Mouse (Mus musculus) midbrain, embryonic 16.5 days (tissue): ENCODE results near the gene Slc25a13. TPM values are rescaled to one million over a fixed set of nuclear protein-coding genes. Genes with fewer than 3 reads are reported as not detected.

Experiments
- ATAC-seq: fragments of 200-750 bp; cut with Nextera tagmentation; 2 replicates; pipeline ENCODE4 v1.8.0; 2017; ENCODE audit warnings: moderate TSS enrichment
- H3K27ac ChIP-seq: fragments of 300-500 bp; sonication (generic); 2 replicates; pipeline ENCODE4 v1.5.1; 2014; ENCODE audit warnings: mild to moderate bottlenecking, low read length, mixed read lengths
- H3K27me3 ChIP-seq: fragments of 300-500 bp; sonication (generic); 2 replicates; pipeline ENCODE4 v1.6.1; 2014; ENCODE audit warnings: low read depth, low read length, mixed read lengths; ENCODE audit not compliant: control insufficient read depth, insufficient read depth
- H3K36me3 ChIP-seq: fragments of 300-500 bp; sonication (generic); 2 replicates; pipeline ENCODE4 v1.6.1; 2014; ENCODE audit warnings: mild to moderate bottlenecking, low read length, moderate library complexity, mixed read lengths; ENCODE audit not compliant: control insufficient read depth, insufficient read depth
- H3K4me1 ChIP-seq: fragments of 300-500 bp; sonication (generic); 2 replicates; pipeline ENCODE4 v1.6.1; 2014; ENCODE audit warnings: mild to moderate bottlenecking, low read length, mixed read lengths; ENCODE audit not compliant: control insufficient read depth, insufficient read depth
- H3K4me2 ChIP-seq: fragments of 300-500 bp; sonication (generic); 2 replicates; pipeline ENCODE4 v1.6.1; 2014; ENCODE audit warnings: mild to moderate bottlenecking, low read length, mixed read lengths
- H3K4me3 ChIP-seq: fragments of 300-500 bp; sonication (generic); 2 replicates; pipeline ENCODE4 v1.5.1; 2014; ENCODE audit warnings: low read depth, mild to moderate bottlenecking, low read length, moderate library complexity, mixed read lengths
- H3K9ac ChIP-seq: fragments of 300-500 bp; sonication (generic); 2 replicates; pipeline ENCODE4 v1.6.1; 2014; ENCODE audit warnings: low read depth, low read length, mixed read lengths
- H3K9me3 ChIP-seq: fragments of 300-500 bp; sonication (generic); replicated peaks from 2 replicates; pipeline ENCODE4 v1.6.1; 2014; ENCODE audit warnings: mild to moderate bottlenecking, low read length, mixed read lengths; ENCODE audit not compliant: control insufficient read depth, poor library complexity, severe bottlenecking
- WGBS: fragments of 180-500 bp; shearing (Covaris S2); extraction: QIAGEN DNeasy Blood & Tissue Kit; methylation state at CpG from one replicate; pipeline ENCODE4 v1.1.7; 2014; 5-methylcytosine and 5-hydroxymethylcytosine counted together
- polyA plus RNA-seq: library from polyadenylated mRNA; unstranded; fragments of >200 nt; fragmentation: Nextera tagmentation; extraction: Ambion mirVana; gene quantifications from 2 replicates; pipeline ENCODE4 v1.2.1, GENCODE M21; 2015

The Slc25a13 gene
- polyA plus RNA-seq, 1 experiment from 2014 or later = 3.8 TPM

DNA sequence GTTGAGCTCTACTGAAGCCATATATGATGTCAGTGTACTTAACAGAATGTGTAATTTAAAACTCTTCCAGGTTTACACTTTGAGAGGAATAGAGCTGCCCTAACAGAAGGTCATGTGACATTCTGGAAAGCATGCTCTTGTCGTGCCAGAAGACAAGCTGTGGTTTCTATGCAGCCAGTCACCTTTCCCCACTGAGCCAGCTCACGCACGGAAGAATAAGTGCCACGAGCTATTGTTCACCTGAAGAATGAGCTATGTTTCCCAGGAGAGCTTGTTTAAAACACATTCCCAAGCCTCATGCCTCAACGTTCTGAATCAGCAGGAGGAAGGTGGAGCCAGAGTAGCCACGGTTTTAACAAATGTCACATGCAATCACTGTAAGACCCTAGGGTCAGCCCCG lies 73.4 kb downstream of the Slc25a13 start:
- Histone ChIP-seq H3K27ac (no peak overlapping the region), H3K4me3 (no peak overlapping the region), H3K9ac (no peak overlapping the region), H3K4me2 (no peak overlapping the region), H3K4me1 (no peaks in the 10 kb centered on the region), H3K36me3 (no peaks in the 10 kb centered on the region), H3K27me3 (no peaks in the 10 kb centered on the region), H3K9me3 (no peaks in the 10 kb centered on the region)
- WGBS = 47% methylated on average over 7 of the region's 7 CpGs
- ATAC-seq = no peak

DNA sequence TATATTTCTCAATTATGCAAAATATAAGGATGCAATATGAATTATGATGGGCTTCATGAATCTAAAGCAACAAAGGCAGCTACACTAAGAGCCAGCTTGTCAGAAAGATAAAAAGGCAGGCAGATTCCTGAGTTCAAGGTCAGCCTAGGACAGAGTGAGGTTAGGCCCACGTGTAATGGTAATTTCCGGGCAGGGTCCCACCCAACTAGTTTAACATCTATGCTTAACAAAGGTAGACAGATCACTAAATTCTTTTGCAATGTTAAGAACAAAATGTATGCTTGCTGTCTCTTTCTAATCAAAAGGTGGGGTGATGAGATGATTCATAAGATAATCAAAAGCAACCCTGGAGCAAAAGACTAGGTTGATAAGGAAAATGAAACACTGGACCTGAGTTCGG lies 76.6 kb downstream of the Slc25a13 start:
- Histone ChIP-seq H3K4me1 (no peaks in the 10 kb centered on the region), H3K27me3 (no peaks in the 10 kb centered on the region), H3K4me2 (no peak overlapping the region), H3K27ac (no peak overlapping the region), H3K9me3 (no peaks in the 10 kb centered on the region), H3K9ac (no peak overlapping the region), H3K4me3 (no peak overlapping the region), H3K36me3 (no peaks in the 10 kb centered on the region)
- WGBS = 96% methylated on average over 3 of the region's 3 CpGs
- ATAC-seq = no peak

DNA sequence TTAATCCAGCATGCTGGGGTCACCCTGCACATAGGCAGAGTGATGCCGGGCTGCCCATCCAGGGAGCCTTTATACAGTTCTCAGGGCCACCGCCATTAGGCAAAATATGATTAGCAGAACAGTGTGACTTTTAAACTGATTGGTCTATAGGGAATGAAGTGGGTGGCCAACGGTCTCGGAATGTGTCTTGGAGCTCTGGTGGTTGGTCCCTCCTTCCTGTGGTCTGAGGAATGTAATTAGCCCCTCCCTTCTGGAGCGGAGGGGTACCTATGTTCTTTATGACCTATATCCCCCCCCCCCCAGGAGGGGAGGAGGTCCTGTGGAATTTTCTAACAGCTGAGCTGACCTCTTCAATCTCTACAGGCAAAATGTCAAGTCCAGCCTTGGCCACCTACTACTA lies 77.9 kb downstream of the Slc25a13 start:
- Histone ChIP-seq H3K27ac (no peak overlapping the region), H3K9ac (no peak overlapping the region), H3K36me3 (no peaks in the 10 kb centered on the region), H3K27me3 (no peaks in the 10 kb centered on the region), H3K4me1 (no peaks in the 10 kb centered on the region), H3K9me3 (no peaks in the 10 kb centered on the region), H3K4me2 (no peak overlapping the region), H3K4me3 (no peak overlapping the region)
- no peak for ATAC-seq
- 90% methylated on average over 5 of the region's 5 CpGs for whole genome bisulfite sequencing

DNA sequence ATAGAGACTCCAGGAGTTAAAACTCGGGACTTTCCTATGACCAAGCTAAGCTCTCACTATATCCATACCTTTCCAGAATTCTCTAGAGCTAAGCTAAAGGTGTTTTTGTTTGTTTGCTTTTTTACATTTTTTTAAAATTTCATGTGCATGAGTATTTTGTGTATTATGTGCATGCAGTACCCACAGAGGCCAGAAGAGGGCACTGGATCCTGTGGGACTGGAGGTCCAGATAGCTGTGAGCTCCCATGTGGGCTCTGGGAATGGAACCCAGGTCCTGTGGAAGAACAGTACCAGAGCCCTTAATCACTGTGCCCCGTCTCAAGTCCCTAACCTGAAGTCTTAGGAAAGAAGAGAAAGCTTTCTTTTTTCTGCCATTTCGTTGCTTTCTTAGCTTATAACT lies 80.2 kb downstream of the Slc25a13 start:
- Histone ChIP-seq H3K9me3 (no peaks in the 10 kb centered on the region), H3K4me3 (no peak overlapping the region), H3K4me2 (no peak overlapping the region), H3K4me1 (no peaks in the 10 kb centered on the region), H3K27me3 (no peaks in the 10 kb centered on the region), H3K36me3 (no peaks in the 10 kb centered on the region), H3K27ac (no peak overlapping the region), H3K9ac (no peak overlapping the region)
- no peak for ATAC-seq
- 95% methylated on average over 3 of the region's 3 CpGs for WGBS

DNA sequence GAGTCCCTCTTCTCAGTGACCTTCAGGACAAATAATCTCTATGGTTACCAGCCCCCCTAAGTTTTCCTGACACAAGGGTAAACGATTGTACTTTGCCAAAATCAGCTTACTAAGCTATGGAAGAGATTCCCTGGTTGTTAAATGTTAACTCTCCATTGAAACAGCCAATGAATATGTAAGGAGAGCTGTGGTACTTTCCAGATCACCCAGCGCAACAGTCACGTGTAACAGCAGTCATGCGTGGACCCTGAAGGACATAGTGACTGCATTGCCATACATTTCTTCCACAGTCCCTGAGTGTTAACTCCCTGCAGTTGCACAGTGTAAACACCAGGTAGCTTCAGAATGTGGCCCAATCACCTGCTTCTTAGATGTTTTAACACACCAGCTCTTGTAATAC lies 82.0 kb downstream of the Slc25a13 start:
- no peaks in the 10 kb centered on the region for H3K36me3 ChIP-seq
- 86% methylated on average over 4 of the region's 4 CpGs for WGBS
- no peak overlapping the region for H3K9ac ChIP-seq
- H3K9me3 ChIP-seq = no peaks in the 10 kb centered on the region
- no peak overlapping the region for H3K4me3 ChIP-seq
- H3K4me1 ChIP-seq = no peaks in the 10 kb centered on the region
- no peak overlapping the region for H3K4me2 ChIP-seq
- ATAC-seq = no peak
- no peaks in the 10 kb centered on the region for H3K27me3 ChIP-seq
- H3K27ac ChIP-seq = no peak overlapping the region

DNA sequence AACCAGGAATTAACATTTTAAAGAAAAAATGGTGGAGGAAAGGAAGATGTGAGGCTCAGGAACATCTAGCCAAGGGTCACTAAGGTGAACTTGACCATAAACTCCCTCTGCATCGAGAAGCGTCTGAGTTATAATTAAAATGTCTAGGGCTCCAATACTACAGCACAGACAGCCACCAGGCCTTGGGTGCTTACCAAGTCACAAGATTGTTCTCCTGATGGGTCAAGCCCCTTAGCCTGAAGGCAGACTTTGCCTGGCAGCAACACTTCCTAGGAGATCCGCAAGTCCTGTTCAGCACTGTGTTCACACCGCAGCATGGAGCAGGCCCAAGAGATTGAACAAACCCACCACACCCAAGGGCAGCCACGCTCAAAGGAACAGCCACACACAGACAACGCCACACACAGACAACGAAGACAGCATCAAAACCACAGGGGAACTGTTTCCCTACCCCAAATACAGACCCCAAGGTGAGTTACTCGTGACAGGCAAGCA lies 83.4 kb downstream of the Slc25a13 start:
- Histone ChIP-seq H3K4me3 (no peak overlapping the region), H3K27me3 (no peaks in the 10 kb centered on the region), H3K4me2 (no peak overlapping the region), H3K27ac (no peak overlapping the region), H3K36me3 (no peaks in the 10 kb centered on the region), H3K9me3 (no peaks in the 10 kb centered on the region), H3K9ac (no peak overlapping the region), H3K4me1 (no peaks in the 10 kb centered on the region)
- WGBS = 90% methylated on average over 8 of the region's 8 CpGs
- ATAC-seq = no peak

DNA sequence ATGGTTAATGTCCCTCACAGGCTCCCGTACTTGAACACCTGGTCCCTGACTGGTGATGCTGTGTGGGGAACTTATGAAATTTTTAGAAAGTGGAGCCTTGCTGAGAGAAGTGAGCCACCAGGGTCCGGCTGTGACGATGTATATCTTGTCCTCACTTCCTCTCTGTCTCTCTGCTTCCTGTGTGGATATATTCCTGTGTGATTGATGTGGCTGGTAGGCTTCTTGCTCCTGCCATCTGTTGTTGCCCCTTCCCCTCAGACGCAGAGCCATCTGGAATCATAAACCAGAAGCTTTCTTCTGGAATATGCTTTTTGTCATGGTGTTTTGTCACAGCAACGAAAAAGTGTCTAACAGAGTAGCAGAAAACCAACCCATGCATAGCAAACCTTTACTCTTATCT lies 84.9 kb downstream of the Slc25a13 start:
- Histone ChIP-seq H3K9me3 (no peaks in the 10 kb centered on the region), H3K27ac (no peak overlapping the region), H3K4me2 (no peak overlapping the region), H3K4me1 (no peaks in the 10 kb centered on the region), H3K9ac (no peak overlapping the region), H3K27me3 (no peaks in the 10 kb centered on the region), H3K4me3 (no peak overlapping the region), H3K36me3 (no peaks in the 10 kb centered on the region)
- WGBS = 85% methylated on average over 5 of the region's 5 CpGs
- ATAC-seq = no peak

DNA sequence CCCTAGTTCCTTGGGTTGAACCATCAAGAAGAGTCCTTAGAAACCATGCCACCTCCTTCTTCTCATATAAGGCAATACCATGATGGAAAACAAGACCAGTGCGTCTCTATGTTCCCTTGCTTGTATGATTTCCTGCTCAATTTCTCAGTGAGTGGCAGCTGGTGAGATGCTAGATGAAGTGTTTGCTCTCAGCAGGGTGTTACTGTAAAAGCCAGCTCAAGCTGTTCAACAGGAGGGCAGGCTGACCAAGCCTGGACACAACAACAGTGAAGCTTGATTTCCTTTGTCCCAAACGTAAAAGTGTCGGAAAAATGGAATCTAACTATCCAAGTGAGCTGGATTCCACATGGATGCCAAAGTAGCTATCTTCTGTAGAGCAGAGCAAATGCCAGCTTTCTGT lies 91.4 kb downstream of the Slc25a13 start:
- H3K9me3 ChIP-seq = no peaks in the 10 kb centered on the region
- H3K4me1 ChIP-seq = no peaks in the 10 kb centered on the region
- no peak overlapping the region for H3K27ac ChIP-seq
- WGBS = 81% methylated on average over 3 of the region's 3 CpGs
- no peak for ATAC-seq
- H3K36me3 ChIP-seq = no peaks in the 10 kb centered on the region
- no peaks in the 10 kb centered on the region for H3K27me3 ChIP-seq
- H3K4me2 ChIP-seq = no peak overlapping the region
- no peak overlapping the region for H3K9ac ChIP-seq
- H3K4me3 ChIP-seq = no peak overlapping the region

DNA sequence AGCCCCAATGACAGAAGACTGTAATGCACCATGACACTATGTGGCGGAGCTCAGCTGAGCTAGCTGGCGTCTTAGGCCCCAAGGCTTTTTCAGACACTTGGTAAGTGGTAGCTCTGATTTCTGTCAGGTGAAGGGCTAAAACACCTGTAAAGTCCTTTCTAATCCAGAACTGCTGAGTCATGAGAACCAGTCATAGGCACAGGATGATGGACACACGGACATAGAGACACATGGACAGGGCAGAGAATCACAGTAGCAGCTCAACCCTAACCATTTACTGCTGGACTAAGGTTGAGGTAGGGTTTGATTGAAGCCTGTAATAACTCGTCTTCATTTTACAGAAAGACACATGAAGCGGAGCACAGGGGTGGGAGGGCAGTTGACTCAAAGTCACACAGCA lies 95.1 kb downstream of the Slc25a13 start:
- no peaks in the 10 kb centered on the region for H3K9me3 ChIP-seq
- H3K4me1 ChIP-seq = no peaks in the 10 kb centered on the region
- no peak overlapping the region for H3K4me2 ChIP-seq
- H3K27ac ChIP-seq = no peak overlapping the region
- no peaks in the 10 kb centered on the region for H3K27me3 ChIP-seq
- H3K4me3 ChIP-seq = no peak overlapping the region
- no peak for ATAC-seq
- H3K9ac ChIP-seq = no peak overlapping the region
- 84% methylated on average over 5 of the region's 5 CpGs for WGBS
- H3K36me3 ChIP-seq = no peaks in the 10 kb centered on the region

DNA sequence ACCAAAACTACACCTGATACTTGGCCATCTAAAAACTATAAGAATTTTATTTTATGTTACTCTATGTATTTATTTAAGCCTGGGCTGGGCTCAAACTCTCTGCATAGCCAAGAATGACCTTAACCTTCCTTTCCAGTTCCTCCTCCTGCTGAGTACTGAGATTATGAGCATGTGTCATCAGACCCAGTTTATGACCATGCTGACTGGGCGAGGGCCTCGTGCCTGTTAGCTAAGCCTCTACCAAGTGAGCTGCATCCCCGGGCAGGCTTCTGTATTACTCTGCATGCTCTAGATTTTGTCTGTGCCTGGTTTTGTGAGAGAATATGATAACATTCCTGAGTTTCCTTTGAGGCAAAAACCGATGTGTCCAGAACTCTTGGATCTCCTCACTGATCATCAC lies 96.1 kb downstream of the Slc25a13 start:
- Histone ChIP-seq H3K4me3 (no peak overlapping the region), H3K4me2 (no peak overlapping the region), H3K4me1 (no peaks in the 10 kb centered on the region), H3K27ac (no peak overlapping the region), H3K27me3 (no peaks in the 10 kb centered on the region), H3K9ac (no peak overlapping the region), H3K9me3 (no peaks in the 10 kb centered on the region), H3K36me3 (no peaks in the 10 kb centered on the region)
- 94% methylated on average over 4 of the region's 4 CpGs for WGBS
- ATAC-seq = no peak
